Mouse (Mus musculus): ENCODE data around the gene Fbxo21.

Gene Fbxo21

DNA sequence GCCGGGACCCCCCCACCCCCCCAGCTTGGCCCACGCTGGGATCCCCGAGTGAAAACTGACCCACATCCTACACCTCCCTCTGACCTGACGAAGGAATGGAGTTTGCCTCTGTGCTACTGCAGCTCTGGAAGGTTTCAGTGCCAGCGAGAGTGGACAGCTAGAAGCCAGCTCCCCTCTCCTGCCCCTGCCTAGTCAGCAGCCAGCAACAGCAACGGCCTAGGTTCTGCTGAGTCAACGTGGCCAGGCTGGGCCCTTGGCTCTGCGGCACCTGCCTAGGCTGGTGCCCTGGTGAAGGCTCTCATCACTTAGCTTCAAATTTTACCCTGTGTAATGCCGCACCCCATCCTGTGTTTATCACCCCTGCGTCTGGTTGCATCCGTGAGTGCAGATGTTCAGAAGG lies 43.4 kb downstream of the Fbxo21 start:
- in situ Hi-C loops (cut with MboI, MseI) = no loop called here

DNA sequence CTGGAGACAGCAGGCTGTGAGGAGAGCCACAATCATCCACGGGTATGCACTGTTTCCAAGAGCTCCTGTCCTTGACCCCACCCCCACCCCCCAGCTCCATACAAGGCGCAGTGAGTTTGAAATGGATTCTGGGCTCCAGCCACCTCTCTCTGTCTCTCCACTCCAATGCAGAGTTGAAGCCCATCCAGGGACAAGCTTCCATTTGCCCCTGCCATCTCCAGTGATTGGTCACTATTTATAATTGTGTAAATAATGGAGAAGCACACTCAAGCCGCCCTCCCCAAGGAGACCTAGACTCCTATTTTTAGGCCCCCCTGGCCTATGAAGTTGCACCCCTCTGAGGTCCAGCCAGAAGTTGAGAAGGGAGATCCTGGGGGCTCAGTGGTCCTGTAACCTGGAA lies 46.5 kb downstream of the Fbxo21 start:
- in situ Hi-C loops (cut with MboI, MseI) = no loop called here

DNA sequence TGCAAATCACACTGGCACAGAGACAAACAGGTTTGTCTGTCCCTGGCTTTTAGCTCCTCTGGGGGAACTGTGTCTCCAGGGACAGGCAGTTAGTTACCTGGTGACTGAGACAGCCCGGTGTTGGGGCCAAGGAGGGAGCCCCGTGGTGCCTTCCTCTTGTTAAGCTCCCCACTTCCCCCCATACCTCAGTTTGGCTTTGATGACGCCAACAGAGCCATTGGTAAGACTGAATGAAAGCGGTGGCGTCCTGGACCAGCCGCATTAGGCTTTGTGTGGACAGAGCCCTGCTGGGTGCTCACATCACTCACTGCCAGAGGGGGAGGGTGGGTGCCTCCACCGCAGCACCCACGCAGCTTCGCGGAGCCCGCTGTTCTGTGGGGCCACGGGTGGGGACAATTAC lies 49.4 kb downstream of the Fbxo21 start:
- in situ Hi-C loops (cut with MboI, MseI) = loop anchor here (5.0 kb wide), 1 partner anchor 41 kb away; no protein-coding TSS in a partner anchor

DNA sequence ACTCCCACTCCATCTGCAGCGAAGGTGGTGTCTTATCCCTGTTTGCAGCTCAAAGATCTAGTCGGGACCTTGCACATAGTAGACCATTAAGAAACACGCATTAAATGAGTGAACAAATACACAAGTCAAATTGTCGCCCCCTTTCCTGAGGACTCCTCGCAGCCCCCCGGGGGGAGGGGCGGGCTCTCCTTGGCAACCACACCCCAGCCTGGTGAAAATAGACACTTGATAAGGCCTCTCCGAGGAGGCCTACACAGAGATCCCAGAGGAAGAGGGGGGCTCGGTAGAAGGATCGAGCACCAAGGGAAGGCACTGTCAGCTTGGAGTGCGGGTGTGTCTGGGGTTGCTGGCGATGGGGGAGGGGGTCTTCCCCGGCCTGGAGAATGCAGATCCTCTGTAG lies 49.8 kb downstream of the Fbxo21 start:
- in situ Hi-C loops (cut with MboI, MseI) = loop anchor here (5.0 kb wide), 1 partner anchor 41 kb away; no protein-coding TSS in a partner anchor

DNA sequence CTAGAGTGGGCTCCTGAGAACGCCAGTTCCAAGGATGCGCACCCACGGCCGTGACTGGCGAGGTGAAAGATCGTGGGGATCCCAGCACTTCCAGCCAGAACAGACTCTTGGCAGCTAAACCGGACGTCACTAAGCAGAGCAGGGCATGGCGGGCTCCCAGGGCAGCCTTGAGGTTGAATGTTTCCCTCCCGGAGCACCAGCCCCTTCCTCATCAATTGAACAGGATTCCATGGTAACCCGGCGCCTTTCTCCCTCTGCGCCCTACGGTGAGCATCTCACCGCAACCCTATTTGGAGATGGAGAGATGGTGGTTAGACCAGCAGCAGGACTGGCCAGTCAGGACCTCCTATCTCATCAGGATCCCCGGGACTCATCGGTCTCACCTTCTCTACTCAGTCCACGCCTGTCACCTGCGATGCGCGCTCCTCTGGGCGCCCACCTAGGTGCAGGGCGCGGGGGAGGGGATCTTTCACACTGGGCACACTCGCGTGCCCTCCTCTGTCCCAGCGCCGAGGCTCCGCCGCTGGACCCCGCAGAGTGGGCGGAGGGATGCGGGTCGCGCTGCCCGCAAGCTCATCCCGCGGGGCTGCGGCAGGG lies 50.7 kb downstream of the Fbxo21 start:
- in situ Hi-C loops (cut with MboI, MseI) = loop anchor here (5.0 kb wide), 1 partner anchor 40 kb away; no protein-coding TSS in a partner anchor

DNA sequence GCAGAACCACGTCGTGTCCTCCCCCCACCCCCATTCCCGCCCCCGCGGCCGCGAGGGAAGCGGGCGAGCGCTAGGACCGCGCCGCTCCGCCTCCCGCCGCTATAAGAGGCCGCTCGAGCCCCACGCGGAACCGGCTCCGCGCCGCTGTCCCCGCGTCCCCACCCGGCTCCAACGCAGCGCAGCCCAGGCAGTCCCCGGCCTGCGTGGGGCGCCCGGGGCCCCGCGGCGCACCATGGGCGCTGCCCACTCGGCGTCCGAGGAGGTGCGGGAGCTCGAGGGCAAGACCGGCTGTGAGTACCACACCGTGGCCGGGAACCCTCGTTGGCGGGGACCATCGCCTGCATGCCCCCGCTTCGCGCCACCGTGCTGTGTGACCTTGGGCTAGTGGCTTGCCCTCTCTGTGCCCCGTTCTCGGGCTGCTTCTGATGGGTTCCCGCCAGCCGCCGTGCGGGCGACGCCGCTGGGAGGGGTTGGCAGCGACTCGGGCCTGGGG lies 51.2 kb downstream of the Fbxo21 start, which contains the start of gene Tesc:
Gene Tesc (plus strand): TSS at position 46 of the 493 bp plus-strand sequence.
- in situ Hi-C loops (cut with MboI, MseI) = loop anchor here (5.0 kb wide), 1 partner anchor 40 kb away; no protein-coding TSS in a partner anchor

DNA sequence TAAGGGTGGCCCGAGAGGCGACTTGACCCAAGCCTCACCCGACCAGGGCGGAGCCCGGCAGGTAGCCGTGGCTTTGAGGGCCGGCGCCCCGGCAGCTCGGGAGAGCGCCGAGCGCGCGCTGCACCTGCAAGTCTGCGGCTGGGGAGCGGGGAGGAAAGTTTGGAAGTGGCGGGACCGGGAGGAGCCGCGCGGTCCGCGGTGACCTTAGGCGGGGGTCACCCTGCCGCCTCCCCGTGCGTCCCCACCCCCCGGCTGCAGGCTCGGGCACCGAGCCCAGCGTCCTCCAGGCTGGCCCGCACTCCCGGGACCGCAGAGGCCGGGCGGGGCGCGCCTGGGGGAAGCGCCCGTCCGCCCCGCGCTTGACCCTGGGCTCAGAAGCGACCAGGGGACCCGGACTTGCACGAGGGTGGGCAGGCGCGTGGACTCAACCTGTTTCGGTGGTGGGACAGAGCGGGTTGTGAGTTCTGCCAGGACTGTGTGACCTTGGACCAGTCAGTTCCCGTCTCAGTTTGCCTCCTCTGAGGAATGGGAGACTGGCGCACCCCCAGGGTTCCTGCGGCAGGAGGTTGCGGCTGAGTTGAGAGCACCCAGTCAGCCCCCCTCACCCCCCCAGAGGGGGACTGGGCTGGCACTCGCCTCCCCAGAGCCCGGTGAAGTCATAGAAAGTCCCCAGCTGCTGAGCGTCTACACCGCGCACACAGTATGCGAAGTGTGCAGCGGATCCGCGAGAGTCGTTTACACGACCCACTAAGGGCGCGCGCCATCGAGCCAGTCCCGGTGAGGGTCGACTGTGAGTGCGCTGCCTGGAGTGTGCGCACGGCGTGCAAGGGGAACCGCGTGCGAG lies 51.9 kb downstream of the Fbxo21 start:
- in situ Hi-C loops (cut with MboI, MseI) = loop anchor here (5.0 kb wide), 1 partner anchor 39 kb away; no protein-coding TSS in a partner anchor

DNA sequence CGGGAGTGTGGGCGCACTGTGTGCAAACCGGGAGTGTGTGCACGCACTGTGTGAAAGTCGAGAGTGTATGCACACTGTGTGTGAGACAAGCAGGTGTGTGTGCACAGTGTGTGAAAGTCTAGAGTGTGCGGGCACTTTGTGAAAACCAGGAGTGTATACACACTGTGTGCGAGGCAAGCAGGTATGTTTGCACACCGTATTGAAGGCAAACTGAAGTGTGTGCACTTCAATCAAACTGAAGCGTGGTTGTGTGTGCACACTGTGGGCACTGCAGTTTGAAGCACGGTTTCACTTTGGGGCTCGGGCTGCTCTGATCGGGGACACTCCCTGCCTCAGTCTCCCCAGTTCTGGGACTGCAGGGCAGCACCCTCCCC lies 52.5 kb downstream of the Fbxo21 start:
- in situ Hi-C loops (cut with MboI, MseI) = loop anchor here (5.0 kb wide), 1 partner anchor 38 kb away; no protein-coding TSS in a partner anchor

DNA sequence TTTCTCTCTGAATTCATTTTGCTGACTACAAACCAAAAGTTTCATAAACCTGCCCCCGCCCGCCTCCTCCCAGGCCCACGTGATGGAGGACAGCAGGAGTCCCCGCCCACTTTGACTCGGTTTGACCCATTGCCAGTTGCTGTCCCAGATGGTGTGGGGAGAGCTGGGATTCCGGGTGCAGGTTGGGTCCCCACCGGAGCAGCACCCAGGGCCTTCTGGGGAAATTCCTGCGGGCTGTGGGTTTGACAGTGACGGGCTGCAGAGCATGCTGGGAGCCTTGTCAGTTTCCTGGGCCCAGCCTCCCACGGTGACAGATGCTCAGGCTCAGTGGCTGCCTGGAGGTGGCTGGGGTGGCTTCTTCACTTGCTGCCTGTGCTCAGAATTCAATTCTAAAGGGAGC lies 52.9 kb downstream of the Fbxo21 start:
- in situ Hi-C loops (cut with MboI, MseI) = loop anchor here (5.0 kb wide), 1 partner anchor 38 kb away; no protein-coding TSS in a partner anchor

DNA sequence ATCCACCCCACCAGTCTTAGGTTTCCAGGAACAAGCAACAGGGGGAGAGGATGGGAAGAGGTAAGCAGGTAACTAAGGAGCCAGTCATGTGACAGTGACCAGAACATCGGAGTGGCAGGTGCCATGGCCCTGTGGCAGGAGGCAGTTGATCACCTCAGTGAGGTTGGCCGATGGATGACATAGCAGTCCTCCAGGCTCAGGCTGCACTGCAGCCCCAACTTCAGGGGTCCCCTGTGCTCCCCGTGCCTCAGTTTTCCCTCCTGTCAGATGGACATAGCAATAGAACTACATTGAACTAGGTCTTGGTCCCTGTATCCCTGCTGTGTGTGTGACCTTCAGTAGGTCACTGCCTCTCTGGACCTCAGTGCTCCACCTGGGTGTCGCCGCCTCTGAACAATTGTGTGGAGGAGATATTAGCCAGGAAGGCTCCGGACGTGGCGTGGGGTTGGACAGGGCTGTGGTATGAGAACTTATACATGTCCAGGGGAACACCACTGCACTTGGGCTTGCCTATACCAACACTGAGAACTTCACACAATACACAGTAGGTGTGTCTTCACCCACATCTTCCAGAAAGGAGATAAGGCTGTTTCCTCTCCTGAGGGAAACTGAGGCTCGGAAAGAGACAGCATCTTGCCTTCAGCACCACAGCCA lies 53.6 kb downstream of the Fbxo21 start:
- in situ Hi-C loops (cut with MboI, MseI) = no loop called here

DNA sequence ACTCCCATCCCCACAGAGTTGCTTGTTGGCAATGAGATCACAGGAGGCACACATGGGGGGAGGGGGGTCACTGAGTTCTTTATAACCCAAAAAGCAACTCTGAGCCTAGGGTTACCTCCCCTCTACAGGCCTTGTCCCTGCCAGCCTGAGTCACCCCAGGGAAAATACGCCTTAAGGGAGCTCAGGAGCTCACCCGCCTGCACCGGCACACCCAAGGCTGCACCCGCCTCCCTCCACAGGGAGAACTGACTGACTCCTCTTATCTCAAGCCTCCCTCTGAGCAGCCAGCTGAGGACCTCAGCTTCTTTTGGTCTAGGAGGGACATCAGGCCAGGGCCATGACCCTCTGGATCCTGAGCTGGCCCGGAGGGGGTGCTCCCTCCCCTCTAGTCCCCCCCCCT lies 54.5 kb downstream of the Fbxo21 start:
- in situ Hi-C loops (cut with MboI, MseI) = no loop called here

DNA sequence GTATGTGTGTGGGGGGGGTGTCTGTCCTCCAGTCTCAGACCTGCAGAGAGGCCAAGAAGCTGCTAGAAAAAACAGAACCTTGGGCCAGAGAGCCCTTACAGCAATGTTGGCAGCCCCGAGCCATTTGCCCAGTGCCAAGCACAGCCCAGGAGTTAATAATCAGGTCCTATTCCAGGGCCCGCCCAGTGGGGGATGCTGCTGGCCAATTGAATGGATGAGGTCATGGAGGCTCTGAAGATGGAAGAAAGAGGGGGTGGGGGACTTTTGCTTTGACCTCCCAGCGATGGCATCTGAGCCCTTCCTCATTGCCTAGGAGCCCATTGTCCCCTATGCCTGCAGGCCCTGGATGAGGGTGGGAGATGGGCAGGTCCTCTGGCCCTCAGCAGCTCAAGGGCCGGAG lies 55.0 kb downstream of the Fbxo21 start:
- in situ Hi-C loops (cut with MboI, MseI) = no loop called here

DNA sequence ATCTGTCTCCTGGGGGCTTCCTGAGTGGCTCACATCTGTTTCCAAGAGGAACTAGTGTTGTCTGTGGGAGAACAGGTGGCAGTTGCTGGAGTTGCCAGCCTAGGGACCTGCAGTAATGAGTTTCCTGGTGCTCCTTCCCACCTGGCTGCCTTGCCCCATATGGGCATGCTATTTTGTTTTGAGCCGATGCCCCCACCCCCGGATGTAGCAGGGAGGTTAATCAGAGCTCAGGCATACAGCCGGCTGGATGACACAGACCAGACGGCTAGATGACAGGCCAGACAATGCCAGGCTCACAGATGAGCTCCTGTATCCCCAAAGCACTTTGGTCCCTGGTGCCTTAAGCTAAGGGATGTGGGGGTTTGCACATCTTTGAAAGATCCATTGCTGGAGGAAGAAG lies 56.8 kb downstream of the Fbxo21 start:
- in situ Hi-C loops (cut with MboI, MseI) = no loop called here

DNA sequence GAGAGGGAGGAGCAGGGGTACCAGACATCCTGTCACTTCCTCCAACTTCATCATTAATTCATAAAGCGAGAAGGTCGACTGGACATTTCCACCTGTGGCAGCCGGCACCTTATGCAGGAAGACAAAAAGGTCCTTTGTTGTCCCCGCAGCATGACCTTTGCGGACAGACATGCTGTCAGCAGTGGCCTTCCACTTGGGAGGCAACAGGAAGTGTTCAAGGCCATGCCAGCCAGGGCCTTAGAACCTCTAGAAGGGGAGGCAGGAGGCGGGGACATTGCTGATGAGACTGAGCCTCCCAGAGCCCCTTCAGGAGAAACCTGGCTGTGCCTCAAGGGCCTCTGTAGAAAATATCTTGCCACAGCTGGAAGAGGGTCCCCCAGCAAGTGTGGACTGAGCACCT lies 57.2 kb downstream of the Fbxo21 start:
- in situ Hi-C loops (cut with MboI, MseI) = no loop called here

DNA sequence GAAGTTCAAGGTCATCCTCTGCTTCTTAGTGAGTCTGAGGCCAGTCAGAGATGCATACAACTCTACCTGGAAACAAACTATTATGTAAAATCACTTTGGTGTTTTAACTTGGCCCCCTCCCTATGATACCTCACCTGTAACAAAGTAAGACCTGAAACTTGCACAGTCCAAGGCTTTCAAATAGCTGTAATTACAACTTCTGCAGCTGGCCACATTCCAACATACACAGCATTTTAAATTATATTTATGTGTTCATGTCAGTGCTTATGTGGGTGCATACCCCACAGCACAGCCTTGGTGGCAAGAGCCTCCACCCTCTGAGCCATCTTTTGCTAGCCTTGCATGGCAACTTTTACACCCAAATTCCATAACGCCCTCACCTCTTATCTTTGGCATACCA lies 58.1 kb downstream of the Fbxo21 start:
- in situ Hi-C loops (cut with MboI, MseI) = no loop called here

DNA sequence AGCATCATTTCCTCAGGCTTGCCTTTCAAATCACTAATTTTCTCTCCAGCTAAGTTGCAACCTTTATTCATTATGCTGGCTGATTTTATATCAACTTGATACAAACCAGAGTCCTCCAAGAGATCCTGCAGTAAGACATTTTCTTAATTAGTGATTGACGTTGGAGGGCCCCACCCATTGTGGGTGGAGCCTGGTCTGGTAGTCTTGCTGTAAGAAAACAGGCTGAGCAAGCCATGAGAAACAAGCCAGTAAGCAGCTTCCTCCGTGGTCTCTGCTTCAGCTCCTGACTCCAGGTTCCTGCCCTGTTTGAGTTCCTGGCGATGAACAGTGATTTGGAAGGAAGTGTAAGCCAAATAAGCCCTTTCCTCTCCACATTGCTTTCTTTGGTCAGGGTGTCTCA lies 59.3 kb downstream of the Fbxo21 start:
- in situ Hi-C loops (cut with MboI, MseI) = no loop called here

DNA sequence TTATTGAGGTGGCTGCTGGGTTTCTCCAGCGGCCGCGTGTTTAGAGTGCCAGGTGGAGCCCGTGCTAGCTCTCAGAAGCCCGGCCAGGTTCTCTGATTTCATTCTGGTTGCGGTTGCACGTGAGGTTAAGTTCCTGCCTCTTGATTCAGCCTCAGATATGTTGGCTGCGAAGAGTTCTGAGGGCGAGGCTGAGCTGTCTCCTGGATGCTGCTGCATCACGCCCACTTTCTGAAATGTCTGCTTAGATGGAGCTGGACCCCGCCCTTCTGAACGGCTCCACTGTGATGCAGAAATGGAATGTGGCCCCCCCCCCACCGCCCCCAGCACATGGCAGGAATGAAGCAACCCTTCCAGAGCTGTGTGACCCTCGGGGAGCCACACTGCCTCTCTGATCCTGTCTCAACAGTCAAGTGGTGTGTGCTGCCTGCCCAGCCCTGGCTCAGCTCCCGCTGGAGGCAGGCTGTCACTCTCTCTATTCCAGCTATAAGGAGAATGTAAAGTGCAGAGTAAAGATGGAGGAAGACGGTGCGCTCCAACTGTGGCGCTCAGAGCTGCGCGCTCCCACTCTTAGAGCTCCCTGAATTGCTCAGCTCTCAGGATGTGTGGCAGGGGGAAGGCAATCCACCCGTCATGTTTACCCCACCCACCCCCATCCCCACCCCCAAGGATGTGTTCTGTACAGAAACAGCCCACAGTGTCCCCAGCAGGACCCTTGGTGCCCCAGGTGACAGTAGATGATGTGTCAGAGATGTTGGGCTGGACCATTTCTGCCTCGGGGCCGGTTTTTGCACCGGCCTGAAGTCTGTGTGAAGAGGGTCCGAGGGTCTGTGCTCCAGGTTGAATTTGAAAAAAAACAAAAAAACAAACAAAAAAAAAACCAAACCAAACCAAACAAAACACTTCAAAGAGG lies 60.6 kb downstream of the Fbxo21 start:
- in situ Hi-C loops (cut with MboI, MseI) = no loop called here

DNA sequence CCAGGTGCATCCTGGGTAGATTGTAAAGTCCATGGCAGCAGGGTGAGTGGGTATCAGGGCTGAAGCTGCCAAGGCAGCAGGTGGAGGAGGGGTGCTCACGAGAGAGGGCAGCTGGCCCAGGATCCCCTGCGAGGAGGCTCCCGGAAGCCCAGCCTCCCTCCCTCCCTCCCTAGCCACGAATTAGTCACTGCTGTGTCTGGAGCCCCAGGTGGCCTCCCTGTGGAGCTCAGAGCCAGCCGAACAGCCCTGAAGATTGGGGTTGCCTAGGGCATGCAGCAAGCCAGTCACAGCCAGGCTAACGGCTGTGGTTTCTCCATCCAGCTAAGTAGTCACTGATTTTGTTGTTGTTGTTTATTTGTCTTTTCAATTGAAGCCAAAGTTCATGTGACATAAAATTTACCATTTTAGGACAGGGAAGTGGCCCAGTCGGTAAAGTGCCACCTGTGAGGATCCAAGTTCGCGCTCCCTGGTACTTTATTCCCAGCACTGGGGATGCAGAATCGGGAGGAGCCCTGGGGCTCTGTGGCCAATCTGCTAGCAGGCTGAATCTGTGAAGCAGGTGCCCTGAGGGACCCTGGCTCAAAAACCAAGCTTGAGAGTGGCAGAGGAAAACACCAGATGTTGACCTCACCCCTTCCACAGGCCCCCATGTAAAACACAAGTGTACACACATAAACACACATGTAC lies 61.4 kb downstream of the Fbxo21 start:
- in situ Hi-C loops (cut with MboI, MseI) = no loop called here

DNA sequence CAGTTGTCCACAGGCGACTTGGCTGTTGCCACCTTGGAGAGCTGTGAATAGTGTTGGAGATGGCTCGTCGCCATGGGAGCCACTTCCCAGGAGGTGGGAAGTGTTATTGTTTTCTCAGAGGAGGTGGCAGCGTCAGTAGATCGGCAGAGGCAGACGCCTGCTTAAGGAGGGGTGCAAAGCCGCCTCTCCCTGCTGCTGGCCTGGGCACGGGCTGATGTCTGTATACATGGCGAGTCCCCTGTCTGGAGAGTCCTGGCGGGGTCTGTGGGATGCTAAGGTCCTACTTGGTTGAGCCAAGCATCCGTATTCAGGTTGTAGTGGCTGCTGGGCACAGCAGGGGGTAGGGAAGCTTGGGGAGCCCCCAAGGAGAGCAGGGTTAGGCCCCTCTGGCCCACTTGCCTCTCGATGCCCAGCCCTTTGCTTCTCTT lies 62.7 kb downstream of the Fbxo21 start:
- in situ Hi-C loops (cut with MboI, MseI) = no loop called here

DNA sequence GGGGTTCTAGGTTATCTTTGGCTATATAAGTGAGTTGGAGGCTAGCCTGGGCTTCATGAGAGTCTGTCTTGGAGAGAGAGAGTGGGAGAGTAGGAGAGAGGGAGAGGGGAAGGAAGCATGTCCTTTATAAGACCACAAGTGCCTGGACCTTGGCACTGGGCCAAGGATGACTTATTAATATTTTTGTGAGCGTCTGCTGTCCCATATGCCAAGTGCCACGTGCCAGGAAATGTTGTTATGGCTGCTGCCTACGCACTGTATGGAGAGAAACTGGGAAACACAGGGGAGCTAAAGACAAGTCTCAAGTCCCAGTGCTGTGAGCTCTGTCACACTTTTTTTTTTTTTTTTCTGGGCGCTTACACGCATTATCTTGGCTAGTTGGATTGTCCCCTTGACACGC lies 66.1 kb downstream of the Fbxo21 start:
- in situ Hi-C loops (cut with MboI, MseI) = no loop called here

Data from regulatory T cell (primary cell).